Mouse (Mus musculus) spleen, adult 10 weeks (tissue): ENCODE measurements around the gene Gins3. TPM values are rescaled to one million over a fixed set of nuclear protein-coding genes. Genes with fewer than 3 reads are reported as not detected.

Source experiments
- polyA plus RNA-seq: library from polyadenylated mRNA; stranded (reverse); fragments of 350-450 nt; fragmentation: Illumina TruSeq; extraction: RNeasy Lipid Tissue Mini Kit (QIAGEN cat#74804); gene quantifications from one replicate; pipeline ENCODE4 v1.2.3, GENCODE M21; 2015; ENCODE audit warnings: low replicate concordance; ENCODE audit not compliant: insufficient read depth

The Gins3 gene
- 13.2 TPM for polyA plus RNA-seq

DNA sequence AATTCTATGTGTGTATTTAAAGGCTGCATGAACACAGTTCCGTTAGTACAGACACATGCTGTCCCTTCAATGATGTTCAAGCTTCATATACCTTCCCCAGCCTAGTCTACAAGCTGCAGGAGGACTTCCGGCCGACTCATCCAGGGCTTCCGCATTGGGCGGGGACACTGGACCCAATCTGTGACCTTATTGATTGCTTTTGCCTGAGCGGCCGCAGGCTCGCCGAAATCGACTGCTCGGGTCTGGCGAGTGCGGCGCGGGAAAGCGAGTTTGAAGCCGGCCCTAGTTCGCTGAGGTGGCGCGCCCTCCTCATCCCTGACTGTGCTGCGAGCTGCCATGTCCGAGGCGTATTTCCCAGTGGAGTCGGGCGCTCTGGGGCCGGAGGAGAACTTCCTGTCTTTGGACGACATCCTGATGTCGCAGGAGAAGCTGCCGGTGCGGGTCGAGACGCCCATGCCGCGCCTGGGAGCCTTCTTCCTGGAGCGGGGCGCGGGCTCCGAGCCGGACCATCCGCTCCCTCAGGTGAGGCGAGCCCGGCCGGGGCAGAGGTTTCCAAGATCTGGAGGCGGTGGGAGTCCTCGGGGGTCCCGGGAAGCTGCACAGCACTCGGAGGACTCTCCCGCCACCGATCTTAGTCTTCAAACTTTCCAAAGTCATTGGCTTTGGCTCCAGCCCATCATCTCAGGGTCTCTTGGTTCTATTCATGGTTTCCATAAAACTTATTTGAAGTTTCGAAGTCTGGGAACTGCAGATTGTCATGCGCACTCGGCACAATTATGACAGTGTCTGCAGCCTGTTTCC lies at the start of gene Gins3:
TSS of gene Gins3 (plus strand) at position 192 of the 801 bp plus-strand sequence.

DNA sequence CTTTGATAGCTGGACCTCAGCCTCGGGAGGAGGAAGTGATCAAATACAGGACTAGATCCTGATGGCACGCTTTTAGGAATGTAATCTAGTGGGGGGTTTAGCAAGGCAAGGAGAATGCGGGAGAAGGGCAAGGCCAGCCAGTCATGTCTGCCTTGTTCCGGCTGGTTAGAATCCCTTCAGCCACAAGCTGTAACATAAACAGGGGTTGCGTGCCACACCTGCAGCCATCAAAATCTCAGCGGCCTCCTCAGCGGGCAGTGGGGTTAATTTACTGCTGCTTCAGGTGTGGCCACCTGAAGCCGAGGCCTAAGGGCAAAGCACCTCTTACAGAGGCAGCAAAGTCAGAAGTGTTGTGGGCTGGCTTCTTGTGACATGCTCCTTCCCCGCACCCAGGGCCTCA lies 43.4 kb downstream of the Gins3 start, which contains the start of gene Ndrg4:
TSS of gene Ndrg4 (plus strand) at position 350 of the 400 bp plus-strand sequence.

Other genes starting within 250 kb of the Gins3 start
- gene Cfap20, start 198.6 kb upstream of the Gins3 start, polyA plus RNA-seq: 46.9 TPM
- 111 TPM for gene Csnk2a2, start 143.4 kb upstream of the Gins3 start, polyA plus RNA-seq
- not detected for gene Ccdc113, start 99.4 kb upstream of the Gins3 start, polyA plus RNA-seq
- not detected for gene Prss54, start 57.1 kb upstream of the Gins3 start, polyA plus RNA-seq
- gene Ndrg4, start 43.5 kb downstream of the Gins3 start, polyA plus RNA-seq: 0.58 TPM
- gene Setd6, start 82.4 kb downstream of the Gins3 start, polyA plus RNA-seq: 46.1 TPM
- 165 TPM for gene Cnot1, start 174.0 kb downstream of the Gins3 start, polyA plus RNA-seq
- gene Sap18b, start 191.9 kb downstream of the Gins3 start, polyA plus RNA-seq: 8.9 TPM
- 10.2 TPM for gene Slc38a7, start 220.1 kb downstream of the Gins3 start, polyA plus RNA-seq